In the genomic region with DNA sequence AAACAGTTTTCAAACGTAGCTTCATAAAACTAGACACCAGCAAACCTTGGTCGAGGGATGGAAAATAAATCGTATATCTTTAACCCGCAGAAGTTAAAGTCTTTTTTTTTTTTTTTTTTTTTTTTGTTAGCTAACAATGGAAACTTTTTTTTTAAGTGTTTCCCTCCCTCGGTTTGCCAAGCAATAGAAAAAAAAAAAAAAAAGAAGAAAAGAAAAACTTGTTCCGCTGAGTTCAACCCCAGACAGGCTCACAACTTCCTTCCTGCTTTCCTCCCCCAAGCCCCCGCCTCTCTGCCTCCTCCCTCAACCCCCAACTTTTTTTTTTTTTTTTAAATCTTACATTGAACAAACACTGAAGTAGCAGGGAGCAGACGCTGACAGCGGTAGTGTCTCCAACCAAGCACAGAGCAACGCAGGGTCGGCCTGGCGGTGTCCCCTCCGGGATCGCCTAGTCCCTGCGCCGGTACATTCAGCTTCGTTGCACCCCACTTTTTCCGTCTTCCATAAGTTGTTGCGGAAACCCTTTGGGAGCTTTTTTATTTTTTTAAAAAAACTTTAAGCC, we compare ENCODE assay signal across 1 mouse cellular context.
TF ChIP-seq lines count a peak whose summit lies in the region.

Itpkb (plus strand) TSS at position 341 of the 562 bp plus-strand sequence.

TF ChIP-seq in MEL, 35 proteins besides CTCF, POLR2A, EP300 and RAD21 (continued from another document):
- TF ChIP-seq UBTF (IDR thresholded peaks at IDR 0.05; ENCODE audit: borderline replicate concordance, insufficient read depth, low read depth, low read length) (no peak), JUND (IDR thresholded peaks at IDR 0.05; ENCODE audit: low read depth, low read length) (no peak), USF1 (IDR thresholded peaks at IDR 0.05; ENCODE audit: low read depth, low read length) (no peak), RCOR1 (IDR thresholded peaks at IDR 0.05; ENCODE audit: low read depth, low read length) (peak; percentile 52), TBP (IDR thresholded peaks at IDR 0.05; ENCODE audit: low read depth, low read length) (peak; percentile 85), BHLHE40 (IDR thresholded peaks at IDR 0.05; ENCODE audit: borderline replicate concordance, low read depth, low read length) (no peak), GATA1 (IDR thresholded peaks at IDR 0.05; ENCODE audit: low read depth, low read length) (no peak), USF2 (IDR thresholded peaks at IDR 0.05; ENCODE audit: borderline replicate concordance in 1 of 2, insufficient read depth in 1 of 2, low read depth in 1 of 2, low read length in 2 of 2) (no peak), MAFK (IDR thresholded peaks at IDR 0.05; ENCODE audit: borderline replicate concordance, low read depth, low read length) (no peak), ZMIZ1 (IDR thresholded peaks at IDR 0.05; ENCODE audit: low read depth, low read length) (peak; percentile 83), CHD2 (IDR thresholded peaks at IDR 0.05; ENCODE audit: low read length) (no peak), MAZ (IDR thresholded peaks at IDR 0.05; ENCODE audit: low read depth, low read length) (peak; percentile 100), MYB (IDR thresholded peaks at IDR 0.05; ENCODE audit: low read depth, low read length) (no peak), SIN3A (IDR thresholded peaks at IDR 0.05; ENCODE audit: low read length) (peak; percentile 90), MEF2A (IDR thresholded peaks at IDR 0.05; ENCODE audit: extremely low read depth, insufficient replicate concordance, low read depth, low read length, poor library complexity, severe bottlenecking) (no peak), SMC3 (IDR thresholded peaks at IDR 0.05; ENCODE audit: low read depth, low read length) (no peak), NRF1 (IDR thresholded peaks at IDR 0.05; ENCODE audit: insufficient read depth, low read depth, low read length, poor library complexity, severe bottlenecking) (no peak), MYC (IDR thresholded peaks at IDR 0.05; ENCODE audit: low read depth, low read length) (0 out of 2 replicates have a peak, but pooled peaks have one; percentile 16), HCFC1 (IDR thresholded peaks at IDR 0.05; ENCODE audit: low read depth, low read length) (peak; percentile 78), GABPA (IDR thresholded peaks at IDR 0.05; ENCODE audit: low read depth, low read length) (no peak), ELF1 (IDR thresholded peaks at IDR 0.05; ENCODE audit: low read depth, low read length) (peak; percentile 73)
